ENCODE assay signal across 13 mouse cellular contexts in genomic region chr9:46704151-46704905, GRCm38 (mm10).
A peak's percentile ranks its signal among the peaks of the same experiment; 100 is the strongest.
DNase-seq lines count a peak whose midpoint lies in the region; ATAC-seq and TF ChIP-seq lines count a peak whose summit lies in the region.
"Had no signal": no experiment of that assay in that cellular context is flagged by ENCODE, and none has a peak within 500 bp of the region (broad histone marks: within the 10 kb centered on the region; RNA-seq: fewer than 3 reads in every experiment).

No protein-coding gene starts in this region.

- no peaks in the 10 kb centered on the region for H3K36me3 ChIP-seq in forebrain, embryonic 10.5 days (replicated peaks)
- no peaks in the 10 kb centered on the region for H3K36me3 ChIP-seq in forebrain, embryonic 16.5 days (ENCODE audit: control insufficient read depth, insufficient read depth)
- H3K36me3 ChIP-seq in limb, embryonic 14.5 days (ENCODE audit: control insufficient read depth, insufficient read depth, low read length): no peaks in the 10 kb centered on the region
- no peaks in the 10 kb centered on the region for H3K36me3 ChIP-seq in limb, embryonic 10.5 days
- H3K36me3 ChIP-seq: limb, embryonic 13.5 days; lung, embryonic 15.5 days had no signal

- no peak overlapping the region for H3K4me2 ChIP-seq in forebrain, embryonic 16.5 days (ENCODE audit: low read length)
- H3K4me2 ChIP-seq in limb, embryonic 14.5 days (replicated peaks; ENCODE audit: low read depth, low read length, severe bottlenecking): no peak overlapping the region
- H3K4me2 ChIP-seq: limb, embryonic 13.5 days; lung, embryonic 15.5 days had no signal

- no peak for DNase-seq in forebrain, embryonic 10.5 days (ENCODE audit: extremely low spot score, low spot score)
- DNase-seq in limb, embryonic 14.5 days (ENCODE audit: low spot score): peak; percentile 7
- DNase-seq in limb, embryonic 10.5 days (ENCODE audit: low spot score): no peak
- peak; percentile 82 for DNase-seq in Muller cell, postnatal 12 days (ENCODE audit: inconsistent ontology term)
- peak; percentile 47 to 66 for DNase-seq in frontal cortex, postnatal 36 days (ENCODE audit: low spot score in 2 of 2)
- DNase-seq in gastrocnemius, adult 18-20 months (ENCODE audit: low spot score): no peak
- no peak for DNase-seq in cerebellum, adult 9-10 months
- DNase-seq: cerebellum, postnatal 36 days; gastrocnemius, postnatal 14 days; thymus, adult 18-20 months had no signal

- no peak for TF ChIP-seq POLR2A in limb, embryonic 14.5 days (IDR thresholded peaks at IDR 0.05; ENCODE audit: borderline replicate concordance, extremely low read depth, insufficient read depth, insufficient read length)

- peak overlapping the region; percentile 44; the same call in 1 of the 2 replicates for H3K27ac ChIP-seq in forebrain, embryonic 10.5 days
- H3K27ac ChIP-seq in forebrain, embryonic 16.5 days (ENCODE audit: low read length): no peak overlapping the region
- H3K27ac ChIP-seq in limb, embryonic 14.5 days (replicated peaks; ENCODE audit: low read depth, low read length): no peak overlapping the region
- no peak overlapping the region for H3K27ac ChIP-seq in limb, embryonic 10.5 days
- H3K27ac ChIP-seq: limb, embryonic 13.5 days; lung, embryonic 15.5 days had no signal

- no peak overlapping the region for H3K9ac ChIP-seq in forebrain, embryonic 16.5 days (replicated peaks; ENCODE audit: low read depth, low read length)
- no peak overlapping the region for H3K9ac ChIP-seq in limb, embryonic 14.5 days (ENCODE audit: low read depth, low read length, severe bottlenecking)
- H3K9ac ChIP-seq: limb, embryonic 13.5 days; lung, embryonic 15.5 days had no signal

- no peak for ATAC-seq in forebrain, embryonic 16.5 days
- no peak for ATAC-seq in limb, embryonic 14.5 days (ENCODE audit: low FRiP score, low read depth)

- H3K4me3 ChIP-seq in forebrain, embryonic 10.5 days: no peak overlapping the region
- no peak overlapping the region for H3K4me3 ChIP-seq in forebrain, embryonic 16.5 days (replicated peaks; ENCODE audit: low read length)
- H3K4me3 ChIP-seq in limb, embryonic 14.5 days (replicated peaks; ENCODE audit: low read length): no peak overlapping the region
- no peak overlapping the region for H3K4me3 ChIP-seq in limb, embryonic 10.5 days
- H3K4me3 ChIP-seq: limb, embryonic 13.5 days; lung, embryonic 15.5 days had no signal

- no peaks in the 10 kb centered on the region for H3K9me3 ChIP-seq in forebrain, embryonic 10.5 days
- H3K9me3 ChIP-seq in forebrain, embryonic 16.5 days (ENCODE audit: control insufficient read depth, low read length): no peaks in the 10 kb centered on the region
- no peaks in the 10 kb centered on the region for H3K9me3 ChIP-seq in limb, embryonic 14.5 days (ENCODE audit: control insufficient read depth, low read length)
- no peaks in the 10 kb centered on the region for H3K9me3 ChIP-seq in limb, embryonic 10.5 days (replicated peaks)
- H3K9me3 ChIP-seq: limb, embryonic 13.5 days; lung, embryonic 15.5 days had no signal

- peaks cover 44% of the 10 kb centered on the region for H3K27me3 ChIP-seq in forebrain, embryonic 10.5 days (ENCODE audit: poor library complexity, severe bottlenecking)
- H3K27me3 ChIP-seq in forebrain, embryonic 16.5 days (replicated peaks; ENCODE audit: control insufficient read depth, insufficient read depth, low read length): no peaks in the 10 kb centered on the region
- peaks cover 10% of the 10 kb centered on the region; the same call in 1 of the 2 replicates for H3K27me3 ChIP-seq in limb, embryonic 14.5 days (ENCODE audit: control insufficient read depth, insufficient read depth, low read length)
- H3K27me3 ChIP-seq in limb, embryonic 10.5 days (ENCODE audit: low read depth, poor library complexity, severe bottlenecking): peaks cover 23% of the 10 kb centered on the region

- peaks cover 30% of the 10 kb centered on the region for H3K4me1 ChIP-seq in forebrain, embryonic 10.5 days
- peaks cover 15% of the 10 kb centered on the region for H3K4me1 ChIP-seq in forebrain, embryonic 16.5 days (replicated peaks; ENCODE audit: control insufficient read depth, insufficient read depth, low read length)
- no peaks in the 10 kb centered on the region; the same call in 1 of the 2 replicates for H3K4me1 ChIP-seq in limb, embryonic 14.5 days (ENCODE audit: control insufficient read depth, insufficient read depth, low read length)
- 0 out of 2 replicates have a peak, but pooled peaks cover 6% of the 10 kb centered on the region for H3K4me1 ChIP-seq in limb, embryonic 10.5 days
- H3K4me1 ChIP-seq: lung, embryonic 15.5 days had no signal

- WGBS in forebrain, embryonic 10.5 days: 79% methylated on average over 10 of the region's 10 CpGs
- 45% methylated on average over 10 of the region's 10 CpGs for WGBS in forebrain, embryonic 16.5 days
- WGBS in limb, embryonic 14.5 days: 63% methylated on average over 10 of the region's 10 CpGs
- WGBS in limb, embryonic 10.5 days: 82% methylated on average over 10 of the region's 10 CpGs

Comparison
In these comparisons a context has a peak if more than half of its experiments do, and no peak if none do; other contexts are left out.
1. DNase-seq: peak in limb, embryonic 14.5 days (single experiment), Muller cell, postnatal 12 days (single experiment) and frontal cortex, postnatal 36 days (2 of 2); none in forebrain, embryonic 10.5 days (single experiment), limb, embryonic 10.5 days (single experiment), gastrocnemius, adult 18-20 months (single experiment) and cerebellum, adult 9-10 months (single experiment).